Mouse (Mus musculus): ENCODE data around the gene H1foo. TPM values are rescaled to one million over a fixed set of nuclear protein-coding genes. Genes with fewer than 3 reads are reported as not detected.

The H1foo gene
- polyA plus RNA-seq, 1 experiment from 2014 or later = not detected

DNA sequence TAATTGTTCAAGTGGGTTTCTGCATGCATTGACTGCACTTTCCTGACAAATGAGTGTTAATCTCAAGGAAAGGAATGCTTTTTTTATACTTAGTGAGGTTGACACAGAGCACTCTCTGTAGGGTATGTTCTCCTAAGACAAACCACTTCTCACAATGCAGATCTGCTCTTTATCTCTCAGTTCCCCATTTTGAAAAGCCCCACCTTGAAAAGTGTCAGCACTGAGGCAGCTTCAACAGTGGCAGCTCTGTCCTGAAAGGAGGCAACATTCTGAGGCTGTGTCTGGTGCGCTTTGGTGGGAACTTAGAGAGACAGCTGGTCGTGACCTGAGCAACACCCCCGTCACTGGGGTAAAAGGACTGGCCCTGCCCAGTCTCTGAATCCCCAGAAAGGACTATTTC is 35.7 kb upstream of the H1foo start:
- Histone ChIP-seq H3K27me3 (no peaks in the 10 kb centered on the region), H3K9me3 (replicated peaks) (no peaks in the 10 kb centered on the region), H3K36me3 (replicated peaks) (no peaks in the 10 kb centered on the region), H3K4me3 (replicated peaks) (no peak overlapping the region), H3K4me2 (no peak overlapping the region), H3K9ac (no peak overlapping the region), H3K4me1 (replicated peaks) (peaks cover 29% of the 10 kb centered on the region), H3K27ac (replicated peaks) (peak overlapping the region; percentile 3; the same call in 1 of the 2 replicates)
- WGBS (ENCODE audit: insufficient replicate concordance) = 12% methylated on average over 3 of the region's 3 CpGs
- no peak for ATAC-seq (ENCODE audit: insufficient read depth)

DNA sequence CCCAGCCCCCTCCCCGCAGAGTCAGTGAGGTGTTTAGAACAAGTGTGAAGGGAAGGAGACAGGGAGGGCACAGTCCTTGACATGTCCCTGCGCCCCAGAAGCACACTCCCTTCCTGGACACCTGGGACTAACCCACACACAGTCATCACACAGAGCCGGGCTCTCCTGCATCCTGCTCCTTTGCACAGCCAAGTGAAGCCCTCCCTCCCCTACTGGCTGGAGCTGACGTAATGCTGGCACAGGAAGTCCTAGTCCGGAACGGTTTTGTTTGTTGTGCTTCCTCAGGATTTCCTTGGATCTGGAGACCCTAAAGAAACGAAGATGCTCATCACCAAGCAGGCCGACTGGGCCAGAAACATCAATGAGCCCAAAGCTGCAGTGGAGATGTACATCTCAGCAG is 34.8 kb upstream of the H1foo start:
- no peak overlapping the region for H3K4me3 ChIP-seq (replicated peaks)
- no peaks in the 10 kb centered on the region for H3K27me3 ChIP-seq
- no peak overlapping the region for H3K27ac ChIP-seq (replicated peaks)
- H3K9me3 ChIP-seq (replicated peaks) = no peaks in the 10 kb centered on the region
- H3K4me1 ChIP-seq (replicated peaks) = peaks cover 29% of the 10 kb centered on the region
- H3K9ac ChIP-seq = no peak overlapping the region
- 28% methylated on average over 8 of the region's 8 CpGs for WGBS (ENCODE audit: insufficient replicate concordance)
- no peak overlapping the region for H3K4me2 ChIP-seq
- H3K36me3 ChIP-seq (replicated peaks) = no peaks in the 10 kb centered on the region
- ATAC-seq (ENCODE audit: insufficient read depth) = peak; percentile 32; the same call in 1 of the 2 replicates

DNA sequence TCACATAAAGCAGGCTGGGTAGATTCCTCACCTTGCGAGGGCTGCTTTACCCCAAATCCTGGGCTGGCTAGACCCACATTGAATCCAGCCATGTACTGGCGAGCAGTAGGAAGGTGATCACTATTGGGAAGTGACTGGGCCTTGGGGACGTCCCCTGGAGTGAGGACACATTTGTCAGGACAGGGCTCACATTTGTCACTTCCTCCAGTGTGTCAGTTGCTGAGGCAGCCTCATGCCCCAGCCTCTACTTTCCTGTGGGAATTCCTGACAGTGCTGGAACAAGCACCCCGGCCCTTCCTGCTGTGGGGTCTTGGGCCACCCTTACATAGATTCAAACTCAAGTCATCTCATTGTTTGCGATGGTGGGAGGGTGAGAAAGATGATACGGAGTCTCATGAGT is 33.0 kb upstream of the H1foo start:
- H3K4me3 ChIP-seq (replicated peaks) = no peak overlapping the region
- H3K27me3 ChIP-seq = no peaks in the 10 kb centered on the region
- H3K4me2 ChIP-seq = no peak overlapping the region
- H3K9me3 ChIP-seq (replicated peaks) = no peaks in the 10 kb centered on the region
- peaks cover 29% of the 10 kb centered on the region for H3K4me1 ChIP-seq (replicated peaks)
- WGBS (ENCODE audit: insufficient replicate concordance) = 62% methylated on average over 6 of the region's 6 CpGs
- no peak overlapping the region for H3K27ac ChIP-seq (replicated peaks)
- no peak overlapping the region for H3K9ac ChIP-seq
- no peaks in the 10 kb centered on the region for H3K36me3 ChIP-seq (replicated peaks)
- no peak for ATAC-seq (ENCODE audit: insufficient read depth)

DNA sequence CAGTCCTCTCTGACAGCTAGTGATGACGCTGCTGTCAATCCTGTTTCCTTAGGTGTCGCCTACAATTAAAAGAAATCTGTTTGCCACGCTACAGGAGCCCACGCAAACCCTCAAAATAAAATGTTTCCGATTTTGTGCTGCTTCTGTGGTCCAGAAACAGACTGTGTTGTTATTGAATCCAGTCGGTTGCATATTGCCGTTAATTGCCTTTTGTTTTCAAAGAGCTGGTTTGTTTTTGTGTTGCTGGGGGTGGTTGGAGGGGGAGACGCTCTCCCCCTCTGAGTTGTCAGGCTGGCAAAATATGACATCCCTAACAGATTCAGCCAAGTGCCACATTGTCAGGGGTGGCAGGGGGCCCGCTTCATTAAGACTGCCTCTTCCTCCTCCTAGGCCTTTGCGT is 31.3 kb upstream of the H1foo start:
- ATAC-seq (ENCODE audit: insufficient read depth) = no peak
- Histone ChIP-seq H3K27me3 (no peaks in the 10 kb centered on the region), H3K4me3 (replicated peaks) (no peak overlapping the region), H3K27ac (replicated peaks) (no peak overlapping the region), H3K9me3 (replicated peaks) (no peaks in the 10 kb centered on the region), H3K9ac (no peak overlapping the region), H3K36me3 (replicated peaks) (no peaks in the 10 kb centered on the region), H3K4me1 (replicated peaks) (peaks cover 27% of the 10 kb centered on the region), H3K4me2 (no peak overlapping the region)
- 72% methylated on average over 10 of the region's 10 CpGs for WGBS (ENCODE audit: insufficient replicate concordance)

DNA sequence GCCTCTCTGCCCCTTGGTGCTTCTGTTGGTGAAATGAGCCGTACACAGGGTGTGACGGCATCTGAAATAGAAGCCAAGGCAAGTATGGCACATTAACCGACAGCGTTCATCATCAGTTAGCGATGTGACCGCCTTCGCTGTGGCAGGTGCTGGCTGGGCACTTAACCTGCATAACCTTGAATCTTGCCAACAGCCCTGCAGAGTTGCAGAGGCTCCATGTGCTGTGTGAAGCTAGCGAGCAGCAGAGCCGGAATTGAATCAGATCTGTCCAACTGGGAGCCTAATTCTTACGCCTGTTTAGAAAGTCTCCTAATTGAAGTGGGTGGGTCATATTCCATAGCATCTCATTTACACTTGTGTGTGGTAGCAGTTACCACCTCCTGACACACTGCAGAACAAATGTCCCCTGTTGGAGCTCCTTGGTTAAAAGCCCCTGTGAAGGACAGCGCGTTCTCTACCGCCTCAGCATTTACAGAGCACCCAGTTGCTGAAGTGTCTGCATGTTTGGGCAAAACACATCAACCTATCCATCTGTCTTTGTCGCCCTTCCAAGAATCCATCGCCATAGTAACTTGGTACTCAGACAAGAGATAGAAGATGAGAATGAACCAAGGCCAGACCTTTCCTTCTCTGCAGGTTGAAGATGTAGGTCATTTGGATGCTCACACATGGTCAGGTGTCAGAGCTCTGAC is 30.1 kb upstream of the H1foo start:
- H3K4me1 ChIP-seq (replicated peaks) = peaks cover 18% of the 10 kb centered on the region; the same call in 1 of the 2 replicates
- no peaks in the 10 kb centered on the region for H3K36me3 ChIP-seq (replicated peaks)
- H3K4me2 ChIP-seq = no peak overlapping the region
- H3K27ac ChIP-seq (replicated peaks) = no peak overlapping the region
- H3K9ac ChIP-seq = no peak overlapping the region
- no peak for ATAC-seq (ENCODE audit: insufficient read depth)
- no peaks in the 10 kb centered on the region for H3K27me3 ChIP-seq
- WGBS (ENCODE audit: insufficient replicate concordance) = 83% methylated on average over 15 of the region's 15 CpGs
- no peaks in the 10 kb centered on the region for H3K9me3 ChIP-seq (replicated peaks)
- no peak overlapping the region for H3K4me3 ChIP-seq (replicated peaks)

GRCm38 (mm10) chr6:115915601-115916445 is 28.9 kb upstream of the H1foo start:
- 0 out of 2 replicates have a peak, but pooled peaks cover 9% of the 10 kb centered on the region for H3K4me1 ChIP-seq (replicated peaks)
- no peaks in the 10 kb centered on the region for H3K9me3 ChIP-seq (replicated peaks)
- no peaks in the 10 kb centered on the region for H3K36me3 ChIP-seq (replicated peaks)
- H3K4me2 ChIP-seq = no peak overlapping the region
- no peak overlapping the region for H3K4me3 ChIP-seq (replicated peaks)
- no peaks in the 10 kb centered on the region for H3K27me3 ChIP-seq
- H3K27ac ChIP-seq (replicated peaks) = no peak overlapping the region
- no peak overlapping the region for H3K9ac ChIP-seq
- WGBS (ENCODE audit: insufficient replicate concordance) = 43% methylated on average over 17 of the region's 17 CpGs
- no peak for ATAC-seq (ENCODE audit: insufficient read depth)

DNA sequence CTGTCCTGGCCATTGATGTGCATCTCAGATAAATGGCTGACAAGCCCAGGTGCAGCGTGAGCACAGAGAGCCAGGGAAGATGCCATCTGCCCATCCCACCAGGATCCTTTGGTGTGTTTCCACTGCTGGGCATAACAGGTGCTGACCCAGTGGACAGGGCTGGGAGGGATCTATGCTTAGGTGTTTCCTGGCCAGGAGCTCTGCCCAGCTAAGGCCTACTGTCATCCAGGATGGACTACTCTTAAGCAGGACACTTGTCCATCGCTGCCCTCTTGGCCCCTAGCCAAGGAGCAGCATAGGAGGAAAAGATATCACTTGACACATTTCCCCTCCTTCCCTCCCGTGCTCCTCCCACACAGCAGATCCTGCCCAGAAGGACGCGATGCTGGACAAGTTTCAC is 28.1 kb upstream of the H1foo start:
- no peak overlapping the region for H3K27ac ChIP-seq (replicated peaks)
- 0 out of 2 replicates have a peak, but pooled peaks cover 9% of the 10 kb centered on the region for H3K4me1 ChIP-seq (replicated peaks)
- no peak overlapping the region for H3K9ac ChIP-seq
- H3K4me2 ChIP-seq = no peak overlapping the region
- WGBS (ENCODE audit: insufficient replicate concordance) = 67% methylated on average over 5 of the region's 5 CpGs
- no peaks in the 10 kb centered on the region for H3K27me3 ChIP-seq
- no peaks in the 10 kb centered on the region for H3K9me3 ChIP-seq (replicated peaks)
- no peak overlapping the region for H3K4me3 ChIP-seq (replicated peaks)
- H3K36me3 ChIP-seq (replicated peaks) = no peaks in the 10 kb centered on the region
- no peak for ATAC-seq (ENCODE audit: insufficient read depth)

GRCm38 (mm10) chr6:115918615-115919014 is 26.1 kb upstream of the H1foo start:
- Histone ChIP-seq H3K36me3 (replicated peaks) (no peaks in the 10 kb centered on the region), H3K4me3 (replicated peaks) (no peak overlapping the region), H3K4me2 (no peak overlapping the region), H3K9ac (no peak overlapping the region), H3K4me1 (replicated peaks) (0 out of 2 replicates have a peak, but pooled peaks cover 9% of the 10 kb centered on the region), H3K9me3 (replicated peaks) (no peaks in the 10 kb centered on the region), H3K27me3 (no peaks in the 10 kb centered on the region), H3K27ac (replicated peaks) (no peak overlapping the region)
- no peak; the same call in 1 of the 2 replicates for ATAC-seq (ENCODE audit: insufficient read depth)
- WGBS (ENCODE audit: insufficient replicate concordance) = 52% methylated on average over 1 of the region's 1 CpGs

DNA sequence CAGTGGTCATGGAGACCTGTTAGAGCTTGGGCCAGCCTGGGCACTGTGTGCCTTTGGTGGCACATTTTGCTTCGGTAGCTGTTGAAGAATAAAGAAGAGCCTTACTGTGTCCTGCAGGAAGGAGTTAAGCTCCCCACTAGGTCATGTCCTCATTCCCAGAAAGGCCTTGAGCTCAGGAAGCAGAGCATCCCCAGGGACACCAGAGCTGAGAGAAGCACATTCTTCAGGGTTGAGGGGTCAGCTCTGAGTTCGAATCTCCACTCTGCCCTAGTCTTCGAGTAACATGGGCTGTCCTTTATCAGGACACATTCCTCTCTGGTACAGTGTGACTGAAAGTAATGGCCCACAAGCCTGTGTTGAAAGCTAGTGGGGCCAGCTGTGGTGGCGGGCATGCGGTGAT is 24.9 kb upstream of the H1foo start:
- WGBS (ENCODE audit: insufficient replicate concordance) = 69% methylated on average over 5 of the region's 5 CpGs
- no peak overlapping the region for H3K4me2 ChIP-seq
- H3K36me3 ChIP-seq (replicated peaks) = no peaks in the 10 kb centered on the region
- no peaks in the 10 kb centered on the region for H3K9me3 ChIP-seq (replicated peaks)
- H3K27ac ChIP-seq (replicated peaks) = no peak overlapping the region
- H3K27me3 ChIP-seq = no peaks in the 10 kb centered on the region
- no peak overlapping the region for H3K9ac ChIP-seq
- no peak overlapping the region for H3K4me3 ChIP-seq (replicated peaks)
- no peak for ATAC-seq (ENCODE audit: insufficient read depth)
- H3K4me1 ChIP-seq (replicated peaks) = 0 out of 2 replicates have a peak, but pooled peaks cover 9% of the 10 kb centered on the region

DNA sequence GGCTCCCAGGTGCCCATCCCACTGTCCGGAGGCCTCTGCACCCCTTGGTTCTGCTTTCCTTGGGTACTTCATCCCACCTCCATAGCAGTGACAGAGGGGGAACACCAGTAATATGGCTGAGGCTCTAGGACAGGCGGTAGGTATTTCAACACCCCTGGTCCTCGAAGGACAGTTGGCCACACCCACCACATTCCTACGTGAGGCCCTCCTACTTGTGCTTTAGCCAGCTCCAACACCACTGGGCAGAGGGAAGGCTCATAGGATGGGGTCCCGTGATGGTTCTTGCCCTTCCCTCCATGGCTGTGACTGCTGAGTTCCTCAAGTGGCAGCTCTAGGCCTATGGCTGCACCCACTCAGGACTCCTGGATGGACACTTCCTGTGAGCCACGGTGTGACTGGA is 19.9 kb upstream of the H1foo start:
- WGBS (ENCODE audit: insufficient replicate concordance) = 46% methylated on average over 6 of the region's 6 CpGs
- no peaks in the 10 kb centered on the region for H3K36me3 ChIP-seq (replicated peaks)
- H3K27ac ChIP-seq (replicated peaks) = no peak overlapping the region
- H3K9ac ChIP-seq = no peak overlapping the region
- H3K4me3 ChIP-seq (replicated peaks) = no peak overlapping the region
- no peaks in the 10 kb centered on the region for H3K27me3 ChIP-seq
- no peaks in the 10 kb centered on the region for H3K9me3 ChIP-seq (replicated peaks)
- no peak overlapping the region for H3K4me2 ChIP-seq
- H3K4me1 ChIP-seq (replicated peaks) = no peaks in the 10 kb centered on the region
- no peak for ATAC-seq (ENCODE audit: insufficient read depth)

- Histone ChIP-seq H3K36me3 (replicated peaks) (no peaks in the 10 kb centered on the region), H3K9ac (no peak overlapping the region), H3K4me3 (replicated peaks) (no peak overlapping the region), H3K27ac (replicated peaks) (no peak overlapping the region), H3K4me1 (replicated peaks) (no peaks in the 10 kb centered on the region), H3K27me3 (no peaks in the 10 kb centered on the region), H3K4me2 (no peak overlapping the region), H3K9me3 (replicated peaks) (no peaks in the 10 kb centered on the region)
- no peak for ATAC-seq (ENCODE audit: insufficient read depth)
- 75% methylated on average over 10 of the region's 10 CpGs for WGBS (ENCODE audit: insufficient replicate concordance)
Measured at GRCm38 (mm10) chr6:115926416-115926815, 18.3 kb upstream of the H1foo start.
